Mouse (Mus musculus): ENCODE measurements around the gene Slc4a11. TPM values are rescaled to one million over a fixed set of nuclear protein-coding genes. Genes with fewer than 3 reads are reported as not detected.

Slc4a11 gene
- 0.97 and 1.8 TPM in 2 replicates for polyA plus RNA-seq (2015; fragmentation: Nextera tagmentation; extraction: Ambion mirVana)

- H3K27me3 ChIP-seq, result peaks cover 22% of the 10 kb centered on the region
- H3K4me2 ChIP-seq (replicated peaks), result peak within 1 kb of the TSS; percentile 100
- H3K27ac ChIP-seq (replicated peaks), result no peak within 1 kb of the TSS
- H3K9me3 ChIP-seq, result no peaks in the 10 kb centered on the region
- peak within 1 kb of the TSS; percentile 52 for H3K9ac ChIP-seq (replicated peaks)
- WGBS, result under 1% methylated on average over 64 of the region's 65 CpGs
- ATAC-seq (replicated peaks), result peak; percentile 59
- H3K4me3 ChIP-seq, result peak within 1 kb of the TSS; percentile 49
- no peaks in the 10 kb centered on the region for H3K36me3 ChIP-seq
- peaks cover 19% of the 10 kb centered on the region for H3K4me1 ChIP-seq
Measured at GRCm38 (mm10) chr2:130697153-130697810, at the start of gene Slc4a11. Gene Slc4a11 (minus strand): TSS chr2:130697519.

GRCm38 (mm10) chr2:130743576-130743975, 46.3 kb upstream of the Slc4a11 start:
- Histone ChIP-seq H3K4me3 (no peak overlapping the region), H3K36me3 (peaks cover 99% of the 10 kb centered on the region), H3K4me1 (no peaks in the 10 kb centered on the region), H3K27ac (replicated peaks) (no peak overlapping the region), H3K4me2 (replicated peaks) (no peak overlapping the region), H3K9me3 (no peaks in the 10 kb centered on the region), H3K27me3 (no peaks in the 10 kb centered on the region), H3K9ac (replicated peaks) (no peak overlapping the region)
- no peak for ATAC-seq (replicated peaks)
- 97% methylated on average over 1 of the region's 1 CpGs for WGBS

GRCm38 (mm10) chr2:130740096-130740495, 42.8 kb upstream of the Slc4a11 start:
- WGBS, result 27% methylated on average over 4 of the region's 4 CpGs
- no peak for ATAC-seq (replicated peaks)

GRCm38 (mm10) chr2:130738019-130738418, 40.7 kb upstream of the Slc4a11 start:
- 84% methylated on average over 6 of the region's 6 CpGs for WGBS
- no peak for ATAC-seq (replicated peaks)
- Histone ChIP-seq H3K27me3 (no peaks in the 10 kb centered on the region), H3K36me3 (peaks cover 95% of the 10 kb centered on the region), H3K27ac (replicated peaks) (no peak overlapping the region), H3K4me2 (replicated peaks) (no peak overlapping the region), H3K4me1 (no peaks in the 10 kb centered on the region), H3K9ac (replicated peaks) (no peak overlapping the region), H3K9me3 (no peaks in the 10 kb centered on the region), H3K4me3 (no peak overlapping the region)

More at GRCm38 (mm10) chr2:130740096-130740495, 42.8 kb upstream of the Slc4a11 start:
- Histone ChIP-seq H3K36me3 (peaks cover 96% of the 10 kb centered on the region), H3K4me1 (no peaks in the 10 kb centered on the region), H3K4me3 (no peak overlapping the region), H3K27me3 (no peaks in the 10 kb centered on the region), H3K9ac (replicated peaks) (no peak overlapping the region), H3K4me2 (replicated peaks) (no peak overlapping the region), H3K27ac (replicated peaks) (no peak overlapping the region), H3K9me3 (no peaks in the 10 kb centered on the region)

GRCm38 (mm10) chr2:130735281-130735680, 38.0 kb upstream of the Slc4a11 start:
- Histone ChIP-seq H3K9ac (replicated peaks) (no peak overlapping the region), H3K9me3 (no peaks in the 10 kb centered on the region), H3K27me3 (no peaks in the 10 kb centered on the region), H3K4me1 (no peaks in the 10 kb centered on the region), H3K4me3 (no peak overlapping the region), H3K4me2 (replicated peaks) (no peak overlapping the region), H3K36me3 (peaks cover 90% of the 10 kb centered on the region), H3K27ac (replicated peaks) (no peak overlapping the region)
- WGBS, result 84% methylated on average over 5 of the region's 5 CpGs
- ATAC-seq (replicated peaks), result no peak

GRCm38 (mm10) chr2:130733444-130733843, 36.1 kb upstream of the Slc4a11 start:
- no peak overlapping the region for H3K27ac ChIP-seq (replicated peaks)
- H3K4me3 ChIP-seq, result no peak overlapping the region
- H3K9ac ChIP-seq (replicated peaks), result no peak overlapping the region
- no peak overlapping the region for H3K4me2 ChIP-seq (replicated peaks)
- no peaks in the 10 kb centered on the region for H3K4me1 ChIP-seq
- WGBS, result 75% methylated on average over 3 of the region's 3 CpGs
- H3K9me3 ChIP-seq, result no peaks in the 10 kb centered on the region
- no peak for ATAC-seq (replicated peaks)
- no peaks in the 10 kb centered on the region for H3K27me3 ChIP-seq
- peaks cover 90% of the 10 kb centered on the region for H3K36me3 ChIP-seq

GRCm38 (mm10) chr2:130731855-130732254, 34.5 kb upstream of the Slc4a11 start:
- no peak for ATAC-seq (replicated peaks)
- Histone ChIP-seq H3K27me3 (no peaks in the 10 kb centered on the region), H3K9ac (replicated peaks) (no peak overlapping the region), H3K4me3 (no peak overlapping the region), H3K4me2 (replicated peaks) (no peak overlapping the region), H3K36me3 (peaks cover 90% of the 10 kb centered on the region), H3K4me1 (no peaks in the 10 kb centered on the region), H3K9me3 (no peaks in the 10 kb centered on the region), H3K27ac (replicated peaks) (no peak overlapping the region)
- WGBS, result 74% methylated on average over 5 of the region's 5 CpGs

- H3K9ac ChIP-seq (replicated peaks), result no peak overlapping the region
- H3K4me1 ChIP-seq, result no peaks in the 10 kb centered on the region
- peaks cover 92% of the 10 kb centered on the region for H3K36me3 ChIP-seq
- H3K4me2 ChIP-seq (replicated peaks), result no peak overlapping the region
- no peaks in the 10 kb centered on the region for H3K9me3 ChIP-seq
- WGBS, result 93% methylated on average over 9 of the region's 9 CpGs
- H3K4me3 ChIP-seq, result no peak overlapping the region
- no peak for ATAC-seq (replicated peaks)
- no peaks in the 10 kb centered on the region for H3K27me3 ChIP-seq
- H3K27ac ChIP-seq (replicated peaks), result no peak overlapping the region
Measured at GRCm38 (mm10) chr2:130730746-130731145, 33.4 kb upstream of the Slc4a11 start.

GRCm38 (mm10) chr2:130728906-130729585, 31.7 kb upstream of the Slc4a11 start:
- ATAC-seq (replicated peaks), result no peak
- Histone ChIP-seq H3K9ac (replicated peaks) (no peak overlapping the region), H3K27me3 (no peaks in the 10 kb centered on the region), H3K27ac (replicated peaks) (no peak overlapping the region), H3K4me2 (replicated peaks) (no peak overlapping the region), H3K36me3 (peaks cover 93% of the 10 kb centered on the region), H3K4me1 (no peaks in the 10 kb centered on the region), H3K4me3 (no peak overlapping the region), H3K9me3 (no peaks in the 10 kb centered on the region)
- WGBS, result 91% methylated on average over 2 of the region's 2 CpGs

- no peak overlapping the region for H3K27ac ChIP-seq (replicated peaks)
- no peaks in the 10 kb centered on the region for H3K9me3 ChIP-seq
- peaks cover 96% of the 10 kb centered on the region for H3K36me3 ChIP-seq
- no peak overlapping the region for H3K4me3 ChIP-seq
- ATAC-seq (replicated peaks), result no peak
- no peak overlapping the region for H3K9ac ChIP-seq (replicated peaks)
- no peak overlapping the region for H3K4me2 ChIP-seq (replicated peaks)
- no peaks in the 10 kb centered on the region for H3K27me3 ChIP-seq
- 96% methylated on average over 1 of the region's 1 CpGs for WGBS
- H3K4me1 ChIP-seq, result no peaks in the 10 kb centered on the region
Measured at GRCm38 (mm10) chr2:130727752-130728151, 30.4 kb upstream of the Slc4a11 start.

- Histone ChIP-seq H3K4me1 (no peaks in the 10 kb centered on the region), H3K27ac (replicated peaks) (no peak overlapping the region), H3K4me3 (no peak overlapping the region), H3K9me3 (no peaks in the 10 kb centered on the region), H3K36me3 (peaks cover 91% of the 10 kb centered on the region), H3K4me2 (replicated peaks) (no peak overlapping the region), H3K9ac (replicated peaks) (no peak overlapping the region), H3K27me3 (no peaks in the 10 kb centered on the region)
- ATAC-seq (replicated peaks), result no peak
- WGBS, result 83% methylated on average over 4 of the region's 4 CpGs
Measured at GRCm38 (mm10) chr2:130724369-130724768, 27.1 kb upstream of the Slc4a11 start.

GRCm38 (mm10) chr2:130717951-130718350, 20.6 kb upstream of the Slc4a11 start:
- no peak overlapping the region for H3K9ac ChIP-seq (replicated peaks)
- H3K27me3 ChIP-seq, result no peaks in the 10 kb centered on the region
- H3K9me3 ChIP-seq, result no peaks in the 10 kb centered on the region
- H3K4me2 ChIP-seq (replicated peaks), result no peak overlapping the region
- ATAC-seq (replicated peaks), result no peak
- WGBS, result 84% methylated on average over 6 of the region's 6 CpGs
- H3K27ac ChIP-seq (replicated peaks), result no peak overlapping the region
- no peaks in the 10 kb centered on the region for H3K4me1 ChIP-seq
- H3K4me3 ChIP-seq, result no peak overlapping the region
- H3K36me3 ChIP-seq, result peaks cover 81% of the 10 kb centered on the region
